ENCODE assay signal across 19 mouse cellular contexts in genomic region chr5:137295712-137296111, GRCm38 (mm10). TPM values are rescaled to one million over a fixed set of nuclear protein-coding genes. Genes with fewer than 3 reads are reported as not detected.
DNase-seq lines count a peak whose midpoint lies in the region; ATAC-seq and TF ChIP-seq lines count a peak whose summit lies in the region.
"Had no signal": no experiment of that assay in that cellular context is flagged by ENCODE, and none has a peak within 500 bp of the region (broad histone marks: within the 10 kb centered on the region; RNA-seq: fewer than 3 reads in every experiment).

No protein-coding gene starts in this region.

- H3K4me1 ChIP-seq in intestine, embryonic 15.5 days (replicated peaks), result peaks cover 11% of the 10 kb centered on the region
- peaks cover 19% of the 10 kb centered on the region for H3K4me1 ChIP-seq in intestine, embryonic 16.5 days (ENCODE audit: control insufficient read depth, insufficient read depth, low read length)
- peaks cover 72% of the 10 kb centered on the region for H3K4me1 ChIP-seq in E14TG2a.4 (replicated peaks; ENCODE audit: low read depth, low read length)
- peaks cover 12% of the 10 kb centered on the region for H3K4me1 ChIP-seq in limb, embryonic 11.5 days (ENCODE audit: control insufficient read depth, insufficient read depth, low read length)

- H3K9me3 ChIP-seq in intestine, embryonic 15.5 days, result no peaks in the 10 kb centered on the region
- no peaks in the 10 kb centered on the region for H3K9me3 ChIP-seq in intestine, embryonic 16.5 days (ENCODE audit: control insufficient read depth, low read length)
- no peaks in the 10 kb centered on the region for H3K9me3 ChIP-seq in E14TG2a.4 (ENCODE audit: low read length)
- H3K9me3 ChIP-seq in limb, embryonic 11.5 days (ENCODE audit: control insufficient read depth, low read length), result no peaks in the 10 kb centered on the region
- H3K9me3 ChIP-seq: midbrain, embryonic 12.5 days; stomach, embryonic 15.5 days had no signal

- 0 out of 2 replicates have a peak, but pooled peaks cover under 1% of the 10 kb centered on the region for H3K27me3 ChIP-seq in intestine, embryonic 15.5 days (replicated peaks)
- peaks cover 3% of the 10 kb centered on the region for H3K27me3 ChIP-seq in intestine, embryonic 16.5 days (replicated peaks; ENCODE audit: control insufficient read depth, insufficient read depth, low read length)
- H3K27me3 ChIP-seq in E14TG2a.4 (ENCODE audit: insufficient read depth, low read length), result peaks cover 24% of the 10 kb centered on the region
- peaks cover 13% of the 10 kb centered on the region for H3K27me3 ChIP-seq in limb, embryonic 11.5 days (ENCODE audit: control insufficient read depth, insufficient read depth, low read length)
- H3K27me3 ChIP-seq: CH12.LX had no signal

- peaks cover 49% of the 10 kb centered on the region for H3K36me3 ChIP-seq in intestine, embryonic 15.5 days
- peaks cover 40% of the 10 kb centered on the region for H3K36me3 ChIP-seq in intestine, embryonic 16.5 days (ENCODE audit: control insufficient read depth, insufficient read depth, low read length)
- peaks cover 61% of the 10 kb centered on the region for H3K36me3 ChIP-seq in E14TG2a.4 (ENCODE audit: insufficient read depth, low read length)
- H3K36me3 ChIP-seq in limb, embryonic 11.5 days (ENCODE audit: control insufficient read depth, insufficient read depth, low read length), result peaks cover 50% of the 10 kb centered on the region

- 93% methylated on average over 15 of the region's 15 CpGs for WGBS in intestine, embryonic 15.5 days
- WGBS in intestine, embryonic 16.5 days, result 91% methylated on average over 15 of the region's 15 CpGs
- 93% methylated on average over 15 of the region's 15 CpGs for WGBS in limb, embryonic 11.5 days

- peak overlapping the region; percentile 97; the same call in 1 of the 2 replicates for H3K4me2 ChIP-seq in intestine, embryonic 15.5 days (replicated peaks)
- no peak overlapping the region for H3K4me2 ChIP-seq in intestine, embryonic 16.5 days (ENCODE audit: low read depth, low read length)
- no peak overlapping the region for H3K4me2 ChIP-seq in limb, embryonic 11.5 days (ENCODE audit: low read depth, severe bottlenecking)

- H3K4me3 ChIP-seq in intestine, embryonic 15.5 days (replicated peaks), result no peak overlapping the region
- H3K4me3 ChIP-seq in intestine, embryonic 16.5 days (ENCODE audit: low read length), result no peak overlapping the region
- peak overlapping the region; percentile 88 for H3K4me3 ChIP-seq in E14TG2a.4 (replicated peaks; ENCODE audit: low read length)
- peak overlapping the region; percentile 10; the same call in 1 of the 2 replicates for H3K4me3 ChIP-seq in limb, embryonic 11.5 days (ENCODE audit: low read depth, low read length)

- 0 out of 2 replicates have a peak overlapping the region, but pooled peaks have one; percentile 79 for H3K9ac ChIP-seq in intestine, embryonic 15.5 days
- H3K9ac ChIP-seq in intestine, embryonic 16.5 days (ENCODE audit: low read depth, low read length), result no peak overlapping the region
- no peak overlapping the region for H3K9ac ChIP-seq in limb, embryonic 11.5 days (ENCODE audit: low read length)

- ATAC-seq in cerebellum, adult (ENCODE audit: insufficient number of reproducible peaks, low FRiP score, low TSS enrichment), result no peak
- no peak for ATAC-seq in intestine, embryonic 15.5 days
- no peak for ATAC-seq in intestine, embryonic 16.5 days
- ATAC-seq in limb, embryonic 11.5 days (ENCODE audit: insufficient number of reproducible peaks, low FRiP score, low TSS enrichment, low read depth), result no peak

- peak; percentile 55 for DNase-seq in cerebellum, adult 9-10 months
- DNase-seq in limb, embryonic 11.5 days (ENCODE audit: low spot score), result no peak
- DNase-seq in right cerebral cortex, postnatal 25 days, result no peak
- DNase-seq in adipocyte (ENCODE audit: low spot score), result no peak
- DNase-seq: adrenal gland, postnatal 36 days; cerebellum, postnatal 25 days; gastrocnemius, postnatal 10 days; kidney, adult 9 months; kidney, postnatal 4 days; right cerebral cortex, adult 18-20 months; spleen, adult 18-20 months; thymus, adult 2 months had no signal

- TF ChIP-seq CTCF in E14TG2a.4 (conservative IDR thresholded peaks at IDR 0.05; ENCODE audit: low read length), result no peak

- H3K27ac ChIP-seq in intestine, embryonic 15.5 days, result no peak overlapping the region
- no peak overlapping the region for H3K27ac ChIP-seq in intestine, embryonic 16.5 days (ENCODE audit: low read length)
- H3K27ac ChIP-seq in limb, embryonic 11.5 days (replicated peaks; ENCODE audit: low read depth, low read length), result no peak overlapping the region

RNA-seq across cellular contexts. Expression of gene Ufsp1, which starts 1.3 kb away (rescaled TPM):
- polyA plus RNA-seq in intestine, embryonic 15.5 days (2015; fragmentation: Nextera tagmentation; extraction: Ambion mirVana), result 7.8 and 8.5 TPM in 2 replicates
- polyA plus RNA-seq in intestine, embryonic 16.5 days (2015; fragmentation: Nextera tagmentation; extraction: Ambion mirVana), result 9.5 and 10.7 TPM in 2 replicates
- 7.4 and 7.6 TPM in 2 replicates for polyA plus RNA-seq in limb, embryonic 11.5 days (2014; fragmentation: Nextera tagmentation; extraction: Ambion mirVana)

RNA-seq across cellular contexts. Expression of gene Ache, which starts 8.4 kb away (rescaled TPM):
- 9.5 and 9.7 TPM in 2 replicates for polyA plus RNA-seq in intestine, embryonic 15.5 days (2015; fragmentation: Nextera tagmentation; extraction: Ambion mirVana)
- polyA plus RNA-seq in intestine, embryonic 16.5 days (2015; fragmentation: Nextera tagmentation; extraction: Ambion mirVana), result 9.0 and 9.3 TPM in 2 replicates
- polyA plus RNA-seq in limb, embryonic 11.5 days (2014; fragmentation: Nextera tagmentation; extraction: Ambion mirVana), result 1.3 and 1.7 TPM in 2 replicates

RNA-seq across cellular contexts. Expression of gene Srrt, which starts 11.8 kb away (rescaled TPM):
- 117 and 120 TPM in 2 replicates for polyA plus RNA-seq in intestine, embryonic 15.5 days (2015; fragmentation: Nextera tagmentation; extraction: Ambion mirVana)
- polyA plus RNA-seq in intestine, embryonic 16.5 days (2015; fragmentation: Nextera tagmentation; extraction: Ambion mirVana), result 106 and 113 TPM in 2 replicates
- polyA plus RNA-seq in limb, embryonic 11.5 days (2014; fragmentation: Nextera tagmentation; extraction: Ambion mirVana), result 175 and 177 TPM in 2 replicates

RNA-seq across cellular contexts. Expression of gene Trip6, which starts 18.5 kb away (rescaled TPM):
- 63.9 and 64.8 TPM in 2 replicates for polyA plus RNA-seq in intestine, embryonic 15.5 days (2015; fragmentation: Nextera tagmentation; extraction: Ambion mirVana)
- polyA plus RNA-seq in intestine, embryonic 16.5 days (2015; fragmentation: Nextera tagmentation; extraction: Ambion mirVana), result 61.2 and 68.0 TPM in 2 replicates
- polyA plus RNA-seq in limb, embryonic 11.5 days (2014; fragmentation: Nextera tagmentation; extraction: Ambion mirVana), result 56.5 and 57.2 TPM in 2 replicates

RNA-seq across cellular contexts. Expression of gene Slc12a9, which starts 37.7 kb away (rescaled TPM):
- 14.3 and 15.9 TPM in 2 replicates for polyA plus RNA-seq in intestine, embryonic 15.5 days (2015; fragmentation: Nextera tagmentation; extraction: Ambion mirVana)
- 14.7 and 15.7 TPM in 2 replicates for polyA plus RNA-seq in intestine, embryonic 16.5 days (2015; fragmentation: Nextera tagmentation; extraction: Ambion mirVana)
- polyA plus RNA-seq in limb, embryonic 11.5 days (2014; fragmentation: Nextera tagmentation; extraction: Ambion mirVana), result 4.7 and 6.4 TPM in 2 replicates

Comparison
In these comparisons a context has a peak if more than half of its experiments do, and no peak if none do; other contexts are left out.
1. H3K4me3 ChIP-seq: peak in E14TG2a.4 (single experiment) and limb, embryonic 11.5 days (single experiment); none in intestine, embryonic 15.5 days (single experiment) and intestine, embryonic 16.5 days (single experiment).